Mouse (Mus musculus) embryonic fibroblast, embryonic 13.5 days (primary cell): ENCODE measurements around the gene Clrn2.

Source experiments
- CTCF ChIP-seq: IDR thresholded peaks from 2 replicates; pipeline ENCODE4 v1.5.1; 2011; ENCODE audit warnings: mild to moderate bottlenecking, control low read depth, low read length, moderate library complexity, borderline replicate concordance; ENCODE audit not compliant: insufficient read depth
- POLR2A ChIP-seq: IDR thresholded peaks from 2 replicates; pipeline ENCODE4 v1.6.1; 2011; ENCODE audit warnings: low read depth, mild to moderate bottlenecking, control low read depth, low read length, moderate library complexity

- TF ChIP-seq POLR2A (no peak), CTCF (no peak)
Measured at GRCm38 (mm10) chr5:45416478-45416877, 37.1 kb upstream of the Clrn2 start.
